Mouse (Mus musculus) CH12.LX (cell line): ENCODE data around the gene Atp1a1. TPM values are rescaled to one million over a fixed set of nuclear protein-coding genes. Genes with fewer than 3 reads are reported as not detected.
A peak's percentile ranks its signal among the peaks of the same experiment; 100 is the strongest.

ENCODE experiments used
- DNase-seq: peaks from one replicate; pipeline ENCODE4 v3.0.0-alpha.2; 2013; ENCODE audit errors: extremely low read depth
- H3K27ac ChIP-seq: 2 replicates; pipeline ENCODE4 v1.5.1; 2012; ENCODE audit warnings: low read depth, mild to moderate bottlenecking, control low read depth, moderate library complexity; ENCODE audit not compliant: insufficient read depth
- H3K27me3 ChIP-seq: replicated peaks from 2 replicates; pipeline ENCODE3; 2012; ENCODE audit warnings: inconsistent platforms
- H3K36me3 ChIP-seq, 2 experiments: replicated peaks in 1 of 2; 2 replicates each; pipeline versions ENCODE3 to v1.6.1; 2012; ENCODE audit warnings: inconsistent platforms in 1 of 2, low read length in 1 of 2, mild to moderate bottlenecking in 1 of 2, mixed read lengths in 1 of 2, moderate library complexity in 1 of 2; ENCODE audit not compliant: control insufficient read depth in 1 of 2, insufficient read depth in 1 of 2
- H3K4me1 ChIP-seq, 2 experiments: 2 replicates each; pipeline ENCODE4 v1.6.1; 2012; ENCODE audit warnings: inconsistent platforms in 1 of 2, moderate library complexity in 1 of 2; ENCODE audit not compliant: insufficient read depth in 2 of 2, control insufficient read depth in 1 of 2
- H3K4me2 ChIP-seq: 2 replicates; pipeline ENCODE4 v1.6.1; 2012; ENCODE audit warnings: low read depth, mild to moderate bottlenecking, control low read depth; ENCODE audit not compliant: poor library complexity, insufficient read depth, severe bottlenecking
- H3K4me3 ChIP-seq, 3 experiments: fragments of 150-350 bp in 1 of 3; sonication (generic) in 1 of 3; replicated peaks in 1 of 3; 2 replicates each; pipeline versions ENCODE3 to v1.5.1; 2011 to 2012; ENCODE audit warnings: low read depth in 2 of 3, low read length in 2 of 3, mild to moderate bottlenecking in 2 of 3, moderate library complexity in 2 of 3, control low read depth in 1 of 3, improper control_type of control experiment in 1 of 3, inconsistent platforms in 1 of 3, mixed read lengths in 1 of 3; ENCODE audit not compliant: poor library complexity in 1 of 3
- H3K79me2 ChIP-seq: replicated peaks from 2 replicates; pipeline ENCODE4 v1.6.1; 2012; ENCODE audit warnings: mild to moderate bottlenecking, moderate library complexity; ENCODE audit not compliant: control insufficient read depth, poor library complexity, insufficient read depth, severe bottlenecking; ENCODE audit errors: extremely low read depth
- H3K9ac ChIP-seq: 2 replicates; pipeline ENCODE4 v1.6.1; 2012; ENCODE audit warnings: low read depth, mild to moderate bottlenecking, control low read depth, moderate library complexity; ENCODE audit not compliant: insufficient read depth
- H3K9me3 ChIP-seq: replicated peaks from 2 replicates; pipeline ENCODE3; 2012; ENCODE audit warnings: low read length, inconsistent platforms, mixed read lengths
- BHLHE40 ChIP-seq: IDR thresholded peaks from 2 replicates; pipeline ENCODE4 v1.6.1; 2011; ENCODE audit warnings: mild to moderate bottlenecking, low read depth, low read length, improper control_type of control experiment
- CHD1 ChIP-seq: IDR thresholded peaks from 2 replicates; pipeline ENCODE4 v1.6.1; 2012; ENCODE audit warnings: low read depth, low read length, improper control_type of control experiment, inconsistent platforms
- CHD2 ChIP-seq: IDR thresholded peaks from 2 replicates; pipeline ENCODE4 v1.6.1; 2011; ENCODE audit warnings: low read length, improper control_type of control experiment
- CTCF ChIP-seq, 2 experiments: IDR thresholded peaks in 1 of 2; conservative IDR thresholded peaks in 1 of 2; 2 replicates each; pipeline ENCODE4 v1.5.1; 2011 to 2012; ENCODE audit warnings: low read depth in 2 of 2, low read length in 2 of 2, improper control_type of control experiment in 1 of 2, inconsistent platforms in 1 of 2, mild to moderate bottlenecking in 1 of 2, moderate library complexity in 1 of 2
- E2F4 ChIP-seq: IDR thresholded peaks from 2 replicates; pipeline ENCODE4 v1.6.1; 2011; ENCODE audit warnings: low read depth, low read length, improper control_type of control experiment; ENCODE audit not compliant: insufficient replicate concordance
- ELF1 ChIP-seq: IDR thresholded peaks from 2 replicates; pipeline ENCODE4 v1.6.1; 2014; ENCODE audit warnings: low read depth, mild to moderate bottlenecking, inconsistent platforms, low read length, improper control_type of control experiment
- GABPA ChIP-seq: IDR thresholded peaks from 2 replicates; pipeline ENCODE4 v1.6.1; 2012; ENCODE audit warnings: low read depth, low read length, improper control_type of control experiment, inconsistent platforms; ENCODE audit not compliant: insufficient replicate concordance
- IRF4 ChIP-seq: IDR thresholded peaks from 2 replicates; pipeline ENCODE4 v1.6.1; 2014; ENCODE audit warnings: low read depth, mild to moderate bottlenecking, inconsistent platforms, low read length, improper control_type of control experiment
- JUN ChIP-seq: IDR thresholded peaks from 2 replicates; pipeline ENCODE4 v1.6.1; 2011; ENCODE audit warnings: low read depth, mild to moderate bottlenecking, low read length, improper control_type of control experiment, moderate library complexity; ENCODE audit not compliant: insufficient read depth
- JUND ChIP-seq: conservative IDR thresholded peaks from 2 replicates; pipeline ENCODE4 v1.6.1; 2011; ENCODE audit warnings: low read depth, low read length, improper control_type of control experiment
- KAT2A ChIP-seq: IDR thresholded peaks from 2 replicates; pipeline ENCODE4 v1.6.1; 2012; ENCODE audit warnings: low read length, improper control_type of control experiment, inconsistent platforms; ENCODE audit not compliant: insufficient replicate concordance
- MAX ChIP-seq: IDR thresholded peaks from 2 replicates; pipeline ENCODE4 v1.6.1; 2011; ENCODE audit warnings: low read length, improper control_type of control experiment
- MYC ChIP-seq: IDR thresholded peaks from 2 replicates; pipeline ENCODE4 v1.6.1; 2011; ENCODE audit warnings: low read depth, mild to moderate bottlenecking, improper control_type of control experiment, low read length
- POLR2A ChIP-seq: IDR thresholded peaks from 2 replicates; pipeline ENCODE4 v1.6.1; 2011; ENCODE audit warnings: low read depth, mild to moderate bottlenecking, improper control_type of control experiment, low read length
- RAD21 ChIP-seq: IDR thresholded peaks from 2 replicates; pipeline ENCODE4 v1.6.1; 2011; ENCODE audit warnings: low read depth, mild to moderate bottlenecking, low read length, improper control_type of control experiment, moderate library complexity
- RCOR1 ChIP-seq: conservative IDR thresholded peaks from 2 replicates; pipeline ENCODE4 v1.6.1; 2012; ENCODE audit warnings: low read depth, mild to moderate bottlenecking, inconsistent platforms, low read length, improper control_type of control experiment
- SIN3A ChIP-seq: IDR thresholded peaks from 2 replicates; pipeline ENCODE4 v1.6.1; 2012; ENCODE audit warnings: low read length, improper control_type of control experiment, inconsistent platforms
- SMC3 ChIP-seq: IDR thresholded peaks from 2 replicates; pipeline ENCODE4 v1.6.1; 2011; ENCODE audit warnings: low read depth, low read length, improper control_type of control experiment
- UBTF ChIP-seq: IDR thresholded peaks from 2 replicates; pipeline ENCODE4 v1.6.1; 2012; ENCODE audit warnings: low read depth, mild to moderate bottlenecking, inconsistent platforms, low read length, improper control_type of control experiment, moderate library complexity
- USF1 ChIP-seq: IDR thresholded peaks from 2 replicates; pipeline ENCODE4 v1.6.1; 2014; ENCODE audit warnings: low read depth, mild to moderate bottlenecking, inconsistent platforms, low read length, improper control_type of control experiment
- ZMIZ1 ChIP-seq: IDR thresholded peaks from 2 replicates; pipeline ENCODE4 v1.6.1; 2012; ENCODE audit warnings: low read depth, mild to moderate bottlenecking, inconsistent platforms, low read length, improper control_type of control experiment
- dilution Hi-C: fragments of 300-500 bp; cut with MboI; formaldehyde crosslinking; loops from 2 replicates; pipeline ENCODE4 v1.14.3; 2020; ENCODE audit warnings: low sequenced_read_pairs; ENCODE audit not compliant: extremely low pct_unique_long_range_greater_than_20kb, extremely low pct_ligation_motif_present
- in situ Hi-C: fragments of 300-500 bp; cut with MboI; formaldehyde crosslinking; loops from 3 replicates; pipeline ENCODE4 v1.14.3; 2019; ENCODE audit warnings: low sequenced_read_pairs, low pct_ligation_motif_present, low pct_unique_long_range_greater_than_20kb, mixed read lengths
- polyA plus RNA-seq: library from polyadenylated mRNA; unstranded; fragments of >175 nt; gene quantifications from 2 replicates; pipeline ENCODE4 v1.2.1, GENCODE M21; 2012; ENCODE audit warnings: low read depth; ENCODE audit not compliant: insufficient read length
- total RNA-seq, 2 experiments: library from RNA; depleted of rRNA; stranded (reverse); fragments of 300-350 nt in 1 of 2; fragments of >200 nt in 1 of 2; gene quantifications; 2 replicates each; pipeline ENCODE4 v1.2.3; 2012 to 2014

The Atp1a1 gene
- total and polyA plus RNA-seq, 3 experiments: 215 to 337 (median 219) TPM

DNA sequence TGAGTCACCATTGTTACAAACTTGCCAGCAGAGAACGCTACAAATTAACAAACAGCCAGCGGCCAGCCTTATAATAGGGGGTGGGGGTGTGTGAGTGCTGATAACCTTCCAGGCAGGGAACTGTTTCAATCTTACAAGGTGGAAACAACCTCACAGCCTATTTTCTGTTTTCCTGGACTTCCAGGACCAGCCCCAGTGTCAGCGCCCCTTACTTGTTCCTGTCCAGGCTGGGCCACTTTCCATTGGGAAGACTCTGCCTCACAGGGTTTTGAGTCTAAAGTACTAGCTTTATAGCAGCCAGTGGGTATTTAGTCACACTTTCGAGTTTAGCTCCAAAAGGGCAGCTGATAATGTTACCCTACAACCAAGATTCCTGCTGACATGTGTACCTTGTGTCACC, 2.8 kb downstream of the Atp1a1 start:
- H3K9ac ChIP-seq: peak overlapping the region; percentile 10; the same call in 1 of the 2 replicates
- peaks cover 0 to 1% of the 10 kb centered on the region in 2 experiments for H3K36me3 ChIP-seq
- peaks cover 64% of the 10 kb centered on the region for H3K79me2 ChIP-seq
- TF ChIP-seq SMC3 (peak; percentile 22), CTCF (conservative IDR thresholded peaks at IDR 0.05 in 1 of 2, IDR thresholded peaks at IDR 0.05 in 1 of 2; ENCODE audit: low read depth in 2 of 2, low read length in 2 of 2) (0 out of 4 replicates have a peak, but pooled peaks of 1 of the 2 experiments have one; percentile 18), E2F4 (no peak), RAD21 (peak; percentile 8)
- in situ Hi-C loops: no loop called here
- no peak overlapping the region for H3K27ac ChIP-seq
- no peaks in the 10 kb centered on the region for H3K9me3 ChIP-seq
- dilution Hi-C loops: no loop called here
- H3K4me3 ChIP-seq: peak overlapping the region in 1 of 3 experiments; percentile 5
- no peak for DNase-seq
- peaks cover 22 to 68% of the 10 kb centered on the region in 2 experiments for H3K4me1 ChIP-seq
- H3K27me3 ChIP-seq: no peaks in the 10 kb centered on the region
- H3K4me2 ChIP-seq: peak overlapping the region; percentile 82

GRCm38 (mm10) chr3:101601003-101601525, 3.4 kb downstream of the Atp1a1 start:
- H3K4me2 ChIP-seq: peak overlapping the region; percentile 82
- peak overlapping the region; percentile 10 for H3K9ac ChIP-seq
- peaks cover 69% of the 10 kb centered on the region for H3K79me2 ChIP-seq
- peak overlapping the region in 1 of 3 experiments; percentile 6 for H3K4me3 ChIP-seq
- no peaks in the 10 kb centered on the region for H3K27me3 ChIP-seq
- no peak for DNase-seq
- H3K36me3 ChIP-seq: peaks cover 0 to 8% of the 10 kb centered on the region in 2 experiments
- in situ Hi-C loops (no loop called here), dilution Hi-C loops (no loop called here)
- H3K4me1 ChIP-seq: peaks cover 25 to 74% of the 10 kb centered on the region in 2 experiments
- no peak for TF ChIP-seq ZMIZ1
- TF ChIP-seq SIN3A: 0 out of 2 replicates have a peak, but pooled peaks have one; percentile 41
- 0 out of 2 replicates have a peak, but pooled peaks have one; percentile 13 for TF ChIP-seq CHD2
- H3K9me3 ChIP-seq: no peaks in the 10 kb centered on the region
- H3K27ac ChIP-seq: no peak overlapping the region

GRCm38 (mm10) chr3:101599920-101600741, 4.4 kb downstream of the Atp1a1 start:
- Histone ChIP-seq H3K9ac (peak overlapping the region; percentile 11; the same call in 1 of the 2 replicates), H3K9me3 (no peaks in the 10 kb centered on the region), H3K4me1 (peaks cover 26 to 78% of the 10 kb centered on the region in 2 experiments), H3K27me3 (no peaks in the 10 kb centered on the region), H3K27ac (no peak overlapping the region), H3K4me2 (peak overlapping the region; percentile 82), H3K79me2 (peaks cover 74% of the 10 kb centered on the region), H3K36me3 (peaks cover 3 to 15% of the 10 kb centered on the region in 2 experiments), H3K4me3 (peak overlapping the region in 1 of 3 experiments; percentile 15)
- in situ Hi-C loops (loop anchor here (10.0 kb wide), 1 partner anchor 205 kb away; no protein-coding TSS in a partner anchor), dilution Hi-C loops (no loop called here)
- peak; percentile 62 for DNase-seq
- no peak for TF ChIP-seq E2F4
- no peak for TF ChIP-seq MAX
- TF ChIP-seq BHLHE40: peak; percentile 55
- TF ChIP-seq SMC3: no peak
- TF ChIP-seq JUN: peak; percentile 60; the same call in 1 of the 2 replicates
- TF ChIP-seq POLR2A: no peak
- no peak for TF ChIP-seq RAD21
- TF ChIP-seq SIN3A: no peak; the same call in 1 of the 2 replicates
- peak; percentile 86 for TF ChIP-seq IRF4
- TF ChIP-seq GABPA: no peak
- TF ChIP-seq UBTF: no peak
- TF ChIP-seq ELF1: peak; percentile 29; the same call in 1 of the 2 replicates
- TF ChIP-seq CHD1: no peak
- TF ChIP-seq JUND: peak; percentile 75
- no peak for TF ChIP-seq CTCF (conservative IDR thresholded peaks at IDR 0.05 in 1 of 2, IDR thresholded peaks at IDR 0.05 in 1 of 2; ENCODE audit: low read depth in 2 of 2, low read length in 2 of 2)
- TF ChIP-seq RCOR1: 0 out of 2 replicates have a peak, but pooled peaks have one; percentile 54
- peak; percentile 38; the same call in 1 of the 2 replicates for TF ChIP-seq MYC
- TF ChIP-seq KAT2A: no peak
- TF ChIP-seq USF1: no peak
- no peak for TF ChIP-seq ZMIZ1
